Mouse (Mus musculus) megakaryocyte, adult 5-6 weeks (primary cell): ENCODE results near the gene Map3k1. TPM values are rescaled to one million over a fixed set of nuclear protein-coding genes. Genes with fewer than 3 reads are reported as not detected.

ENCODE experiments used
- ATAC-seq: 2 replicates; pipeline ENCODE4 v1.8.0; 2016; ENCODE audit warnings: mild to moderate bottlenecking, inconsistent platforms; ENCODE audit not compliant: poor library complexity, severe bottlenecking
- total RNA-seq, 2 experiments: library from RNA; stranded (forward) in 1 of 2; stranded (reverse) in 1 of 2; fragments of 153-499, 151-499 nt in 1 of 2; fragments of 221-1000, 200-1000 nt in 1 of 2; gene quantifications; 2 replicates each; pipeline versions ENCODE4 v1.2.3 to v1.2.4; 2015 to 2017

The Map3k1 gene
- total RNA-seq, 2 experiments from 2014 or later, result 61.5 to 74.4 TPM

GRCm38 (mm10) chr13:111792130-111792974, 16.4 kb downstream of the Map3k1 start:
- ATAC-seq, result no peak

DNA sequence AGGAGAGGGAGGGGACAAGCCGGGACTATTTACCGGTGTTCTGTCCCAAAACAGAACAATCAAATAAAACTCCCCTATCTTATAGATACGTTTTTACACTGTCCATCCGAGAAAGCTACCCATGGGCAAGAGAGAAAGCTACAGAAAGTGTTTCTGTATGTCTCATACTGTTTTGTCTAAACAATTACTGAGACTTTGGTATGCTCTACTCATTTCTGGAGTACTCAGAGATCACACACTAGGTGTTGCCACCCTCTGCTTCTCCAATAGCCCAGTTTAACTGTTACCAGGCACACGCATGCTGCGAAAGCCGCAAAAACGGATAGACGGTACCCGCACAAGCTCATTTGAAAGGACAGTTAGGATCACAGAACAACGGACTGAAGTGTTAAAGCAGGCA, 17.2 kb downstream of the Map3k1 start:
- no peak for ATAC-seq

GRCm38 (mm10) chr13:111789420-111790065, 19.2 kb downstream of the Map3k1 start:
- no peak for ATAC-seq

GRCm38 (mm10) chr13:111788882-111789281, 19.9 kb downstream of the Map3k1 start:
- ATAC-seq, result no peak

GRCm38 (mm10) chr13:111787857-111788619, 20.8 kb downstream of the Map3k1 start:
- peak; percentile 61 for ATAC-seq

DNA sequence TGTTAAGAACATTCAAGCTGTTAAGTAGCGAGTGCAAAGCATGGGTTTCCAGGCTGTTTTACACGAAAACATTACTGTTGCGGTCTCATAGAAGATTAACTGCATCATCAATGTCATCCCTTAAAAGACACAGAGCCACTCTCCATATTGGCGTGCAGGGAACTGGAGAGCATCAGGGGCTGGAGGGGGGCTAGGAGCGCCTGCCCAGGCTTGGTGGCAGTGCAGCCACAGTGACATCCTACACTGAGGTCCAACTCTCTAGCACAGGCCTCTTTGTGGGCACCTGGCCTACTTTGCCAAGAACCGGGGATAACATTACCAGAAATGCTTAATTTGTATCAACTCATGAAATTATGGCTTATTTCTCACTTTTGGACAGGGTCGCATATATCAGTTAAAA, 22.2 kb downstream of the Map3k1 start:
- no peak for ATAC-seq

DNA sequence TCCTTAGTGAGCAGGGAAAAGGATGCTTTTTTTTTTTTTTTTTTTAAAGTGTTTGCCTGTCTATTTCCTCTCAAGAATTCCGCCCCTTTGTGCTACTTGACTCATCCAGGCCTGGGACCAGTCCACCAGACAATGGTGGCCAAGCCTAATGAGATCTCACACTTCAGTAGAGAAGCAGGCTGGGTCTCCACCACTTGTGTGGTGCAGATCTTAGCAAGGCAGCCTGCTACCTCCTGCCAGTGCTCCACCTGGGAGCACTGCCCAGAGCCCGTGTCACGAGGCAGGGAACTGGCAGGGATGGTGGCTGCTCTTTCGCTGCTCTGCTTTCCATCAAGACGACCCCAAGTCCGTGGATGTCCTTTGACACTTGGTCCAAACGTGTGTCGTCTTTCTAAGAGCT, 25.3 kb downstream of the Map3k1 start:
- no peak for ATAC-seq

DNA sequence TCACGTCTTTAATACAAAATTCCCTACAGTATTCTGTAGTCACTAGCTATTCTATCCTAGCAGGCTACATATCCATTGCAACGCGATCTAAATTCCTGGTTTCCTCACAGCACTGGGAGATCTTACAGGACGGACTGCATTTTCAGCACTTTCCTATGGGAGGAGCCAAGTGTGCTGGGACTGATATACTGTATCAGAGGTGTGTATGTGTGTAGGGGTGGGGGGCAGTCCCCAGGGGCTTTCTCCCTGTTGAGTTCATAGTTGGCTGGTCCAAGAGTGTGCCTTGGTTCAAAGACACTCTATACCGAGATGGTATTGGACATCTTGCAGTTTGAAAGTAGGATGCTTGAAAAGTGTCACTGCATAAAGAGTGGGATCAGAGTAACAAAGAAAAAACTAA, 29.3 kb downstream of the Map3k1 start:
- ATAC-seq, result no peak

- ATAC-seq, result peak; percentile 69
Observed at GRCm38 (mm10) chr13:111778606-111779005, 30.2 kb downstream of the Map3k1 start.

DNA sequence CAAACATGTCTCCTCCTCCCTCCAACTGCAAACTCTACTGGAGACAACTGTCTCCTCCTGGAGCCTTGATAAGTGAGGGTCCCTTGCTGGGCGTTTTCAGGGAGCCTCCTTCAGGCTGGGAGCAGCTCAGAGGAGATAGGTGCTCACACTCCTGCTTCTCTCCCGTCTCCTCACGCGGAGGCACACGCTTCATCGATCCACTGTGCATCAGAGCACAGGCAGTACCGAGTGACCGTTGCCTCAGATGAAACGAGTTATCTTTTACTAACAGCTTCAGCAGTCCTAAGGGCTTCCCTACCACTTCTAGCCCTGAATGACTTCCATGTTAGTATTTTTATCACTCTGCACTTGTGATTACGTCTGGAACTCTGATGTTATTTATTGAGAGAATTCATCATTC, 30.9 kb downstream of the Map3k1 start:
- no peak for ATAC-seq

- ATAC-seq, result peak; percentile 26; the same call in 1 of the 2 replicates
Observed at GRCm38 (mm10) chr13:111777179-111777578, 31.6 kb downstream of the Map3k1 start.

GRCm38 (mm10) chr13:111772075-111772474, 36.7 kb downstream of the Map3k1 start:
- no peak for ATAC-seq

GRCm38 (mm10) chr13:111771232-111771631, 37.6 kb downstream of the Map3k1 start:
- ATAC-seq, result peak; percentile 74

DNA sequence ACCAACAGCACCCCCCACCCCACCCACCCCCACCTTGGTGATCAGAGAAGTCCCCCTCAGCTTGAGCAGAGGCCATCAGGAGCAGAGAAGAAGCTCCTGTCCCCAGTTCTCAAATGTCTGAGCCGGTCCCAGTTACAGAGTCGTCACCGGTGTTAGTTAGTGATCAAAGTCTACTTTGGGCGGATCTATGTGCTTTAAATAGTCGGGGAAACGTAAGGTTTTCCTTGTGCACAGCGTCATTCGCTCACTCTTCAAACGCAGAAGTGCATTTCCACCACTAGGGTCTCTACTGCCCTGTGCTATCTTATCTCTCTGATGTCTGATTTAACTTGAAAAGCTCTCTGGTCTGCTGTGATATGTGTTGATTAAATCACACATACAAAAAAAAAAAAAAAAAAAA, 38.0 kb downstream of the Map3k1 start:
- ATAC-seq, result no peak

DNA sequence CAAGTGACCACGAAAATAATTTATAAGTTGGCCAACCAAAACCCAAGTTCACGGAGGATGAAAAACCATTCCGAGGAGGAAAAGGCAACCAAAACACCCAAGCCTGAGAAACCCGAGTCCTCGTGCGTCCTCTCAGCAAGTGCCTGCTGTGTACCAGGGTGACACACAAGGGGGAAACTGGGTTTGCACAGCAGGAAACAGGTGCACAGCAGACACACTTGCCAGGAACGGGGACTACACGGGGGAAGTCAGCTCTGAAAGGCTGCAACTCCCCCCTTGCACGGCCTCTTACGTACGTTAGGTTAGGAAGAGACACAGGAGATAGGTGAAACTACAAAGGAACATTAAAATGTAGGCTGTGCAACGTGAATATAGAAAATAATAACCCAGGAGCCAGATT, 46.3 kb downstream of the Map3k1 start:
- no peak for ATAC-seq

DNA sequence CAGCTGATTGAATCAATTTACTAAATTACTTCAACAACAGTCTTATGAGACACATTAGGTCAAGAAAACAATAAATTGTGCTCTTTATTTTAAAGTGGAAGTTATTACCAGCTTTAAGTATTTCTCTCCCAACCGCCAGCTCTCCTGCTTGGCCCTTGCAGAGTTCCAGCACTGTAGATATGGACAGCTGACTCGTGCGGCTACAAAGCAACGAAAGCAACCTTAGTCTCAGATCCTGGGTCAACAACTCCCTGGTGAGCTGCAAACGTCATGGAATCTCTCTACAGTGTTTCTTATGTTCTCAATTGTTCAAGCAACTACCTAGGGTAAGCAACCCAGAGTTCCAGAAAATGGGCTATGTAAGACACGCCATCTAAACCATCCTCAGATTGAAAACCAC, 51.8 kb downstream of the Map3k1 start:
- ATAC-seq, result no peak

DNA sequence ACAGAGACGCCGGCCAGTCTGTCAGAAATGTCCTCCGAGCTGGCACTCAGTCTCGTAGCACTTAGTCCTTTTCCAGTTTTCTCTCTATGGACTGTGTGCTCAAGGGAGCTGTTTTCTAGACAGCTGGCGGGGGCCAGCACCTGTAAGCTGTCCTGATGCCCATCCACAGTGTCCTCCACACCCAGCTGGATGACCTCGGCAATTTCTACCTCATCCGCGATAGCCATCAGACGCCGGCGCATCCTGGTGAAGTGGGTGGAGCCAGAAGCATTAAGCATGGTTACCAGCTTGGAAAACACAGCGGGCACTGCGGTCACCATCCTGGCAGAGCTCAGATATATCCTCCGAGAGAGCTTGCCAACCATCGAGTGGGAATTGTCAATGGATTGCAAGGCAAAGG, 52.9 kb downstream of the Map3k1 start:
- no peak for ATAC-seq

GRCm38 (mm10) chr13:111755377-111755776, 53.4 kb downstream of the Map3k1 start:
- no peak for ATAC-seq

GRCm38 (mm10) chr13:111753321-111753720, 55.5 kb downstream of the Map3k1 start:
- ATAC-seq, result no peak

DNA sequence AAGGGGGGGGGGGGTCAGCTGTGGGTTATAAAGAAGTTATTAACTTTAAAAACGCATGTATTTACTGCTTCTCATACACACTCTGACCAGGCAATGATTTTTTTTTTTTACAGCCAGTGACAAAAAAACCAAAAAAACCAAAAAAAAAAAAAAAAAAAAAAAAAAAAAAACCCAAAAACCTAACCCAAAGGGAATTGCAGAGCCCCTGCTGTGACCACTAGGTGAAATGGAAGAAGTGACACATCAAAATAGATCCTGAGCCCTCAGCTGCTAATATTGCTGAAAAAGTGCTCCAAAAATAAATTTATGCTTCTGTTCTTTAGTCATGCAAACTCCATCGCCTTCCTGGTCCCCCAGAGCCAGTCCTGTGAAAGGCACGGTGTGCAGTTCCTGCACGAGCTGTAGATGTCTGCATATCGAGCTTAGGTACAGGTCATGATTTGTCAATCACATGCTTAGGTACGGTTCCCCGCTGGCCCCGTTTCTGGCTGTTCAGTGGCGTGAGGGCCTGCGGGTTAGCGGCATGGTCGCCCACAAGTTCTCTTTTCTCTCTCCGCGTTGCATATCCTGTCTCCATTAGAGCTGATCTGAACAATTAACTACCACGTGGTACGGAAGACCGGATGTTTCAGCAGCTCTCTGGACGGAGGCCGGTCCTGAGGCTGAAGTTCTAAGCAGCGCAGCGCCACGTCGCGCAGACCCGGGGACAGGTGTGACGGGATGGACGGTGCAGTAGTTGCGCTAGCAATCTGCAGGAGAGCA, 60.3 kb downstream of the Map3k1 start:
- no peak for ATAC-seq

DNA sequence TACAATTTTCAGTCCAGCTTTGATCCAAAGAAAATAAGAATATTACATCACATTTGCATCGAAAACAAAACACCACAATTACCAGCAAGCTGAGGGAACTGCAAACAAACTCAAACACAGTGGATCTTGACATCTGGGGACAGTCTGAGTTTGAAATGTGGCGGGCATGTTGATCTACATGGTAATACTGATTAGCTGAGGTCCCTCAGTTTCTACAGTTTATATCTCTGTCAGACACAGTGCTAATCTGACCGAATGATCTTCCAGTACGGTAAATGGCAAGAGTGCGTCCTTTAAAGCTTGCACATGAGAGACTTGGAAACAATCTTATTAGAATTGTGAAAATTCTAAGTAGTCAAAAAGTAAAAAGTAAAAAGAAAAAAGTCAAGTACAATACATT, 62.0 kb downstream of the Map3k1 start:
- ATAC-seq, result no peak
